8 mouse cellular contexts compared by ENCODE assay signal in the genomic region with DNA sequence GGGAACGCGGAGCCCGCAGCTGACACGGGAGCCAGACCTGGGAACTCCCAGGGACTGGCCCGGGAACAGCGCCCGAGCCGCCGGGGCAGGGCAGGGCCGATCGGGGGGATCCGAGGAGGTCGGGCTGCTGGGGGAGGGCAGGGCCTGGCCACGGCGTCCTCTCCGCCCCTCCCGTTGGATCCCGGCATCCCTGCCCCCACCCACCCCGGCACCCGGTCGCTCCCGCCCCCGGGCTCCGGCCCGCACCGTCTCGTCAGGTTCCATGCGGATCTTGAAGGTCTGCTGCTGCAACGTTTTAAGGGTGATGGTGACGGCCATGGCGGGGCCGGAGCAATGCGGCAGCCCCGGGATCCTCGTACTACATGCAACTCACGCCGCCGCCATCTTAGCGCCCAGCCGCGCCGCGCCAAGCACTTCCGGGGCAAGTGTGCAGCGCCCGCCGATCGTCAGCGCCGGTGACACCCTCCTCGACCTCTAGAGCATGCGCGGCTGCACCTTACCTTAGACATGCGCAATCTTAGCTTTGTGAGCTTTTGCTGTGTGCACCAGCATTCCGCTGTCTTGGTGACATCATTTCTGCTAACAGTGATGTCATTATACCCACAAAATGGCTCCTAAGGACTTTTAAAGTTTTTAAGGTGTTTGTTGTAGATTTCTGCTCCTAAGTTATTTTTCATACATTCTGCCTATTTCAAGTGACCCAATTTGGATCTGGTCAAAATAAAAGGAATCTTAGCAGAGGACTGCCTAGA. TPM values are rescaled to one million over a fixed set of nuclear protein-coding genes. Genes with fewer than 3 reads are reported as not detected.
DNase-seq lines count a peak whose midpoint lies in the region; ATAC-seq and TF ChIP-seq lines count a peak whose summit lies in the region.

A gene (minus strand): TSS at position 418 of the 752 bp plus-strand sequence.

- ATAC-seq in activated CD4-positive, CD25-positive, alpha-beta regulatory T cell, adult 4 months: peak; percentile 97

- H3K4me3 ChIP-seq in cortical plate, adult 2 months (ENCODE audit: insufficient read depth, low read length): peak within 1 kb of the TSS; percentile 76
- H3K4me3 ChIP-seq in megakaryocyte, embryonic 14.5 days (replicated peaks): peak within 1 kb of the TSS; percentile 97

- peak; percentile 80 to 89 for DNase-seq in gastrocnemius, adult 8-10 months (ENCODE audit: low spot score in 2 of 2)
- DNase-seq in hindlimb bud, embryonic 11.5 days (ENCODE audit: extremely low spot score, low read depth, low spot score): peak; percentile 92
- peak; percentile 84 to 90 for DNase-seq in left cerebral cortex, adult 8-10 months (ENCODE audit: low spot score in 2 of 2)
- peak; percentile 96 to 97 for DNase-seq in right cerebral cortex, postnatal 10 days (ENCODE audit: low spot score in 2 of 2)
- DNase-seq in urinary bladder, postnatal 25 days (ENCODE audit: low spot score): peak; percentile 86

- no peaks in the 10 kb centered on the region for H3K4me1 ChIP-seq in cortical plate, adult 2 months (ENCODE audit: control insufficient read depth, insufficient read depth, low read length)
- peaks cover 70% of the 10 kb centered on the region for H3K4me1 ChIP-seq in megakaryocyte, embryonic 14.5 days

- H3K27ac ChIP-seq in cortical plate, adult 2 months (ENCODE audit: insufficient read depth, low read length): no peak within 1 kb of the TSS

- TF ChIP-seq POLR2A in cortical plate, adult 2 months (IDR thresholded peaks at IDR 0.05; ENCODE audit: extremely low read depth, insufficient read depth, low read length): peak; percentile 77

- peaks cover 82% of the 10 kb centered on the region for H3K36me3 ChIP-seq in megakaryocyte, embryonic 14.5 days (replicated peaks; ENCODE audit: low read length)

- no peaks in the 10 kb centered on the region for H3K27me3 ChIP-seq in megakaryocyte, embryonic 14.5 days (replicated peaks)

- TF ChIP-seq CTCF in cortical plate, adult 2 months (IDR thresholded peaks at IDR 0.05; ENCODE audit: extremely low read depth, insufficient read depth, low read length): no peak

- H3K9me3 ChIP-seq in megakaryocyte, embryonic 14.5 days: no peaks in the 10 kb centered on the region

RNA-seq across cellular contexts. Expression of the gene that starts here (rescaled TPM):
- 100 to 1,000 TPM; 125 to 131 TPM for polyA plus RNA-seq in activated CD4-positive, CD25-positive, alpha-beta regulatory T cell, adult 4 months (2017; shearing (Covaris generic))
- polyA plus RNA-seq in cortical plate, adult 2 months (2012; rRNA removed): 84.7 and 85.9 TPM in 2 replicates
- 100 to 1,000 TPM; 168 to 185 (median 180) TPM for total RNA-seq in gastrocnemius, adult 8-10 months (2022)
- total RNA-seq in left cerebral cortex, adult 8-10 months (2022): 10 to 100 TPM; 72.4 to 90.1 (median 79.4) TPM
- 338 and 623 TPM in 2 replicates for polyA plus RNA-seq in megakaryocyte, embryonic 14.5 days (2012; ENCODE audit: insufficient read depth, low replicate concordance)
